Mouse (Mus musculus) hindbrain, embryonic 11.5 days (tissue): ENCODE results near the gene Lsp1. TPM values are rescaled to one million over a fixed set of nuclear protein-coding genes. Genes with fewer than 3 reads are reported as not detected.

Experiments used
- ATAC-seq: fragments of 200-750 bp; cut with Nextera tagmentation; 2 replicates; pipeline ENCODE4 v1.8.0; 2017; ENCODE audit warnings: mild to moderate bottlenecking, moderate TSS enrichment, moderate library complexity; ENCODE audit not compliant: low FRiP score
- DNase-seq: peaks from one replicate; pipeline ENCODE4 v3.0.0-alpha.2; 2015; ENCODE audit warnings: low spot score
- H3K27ac ChIP-seq: fragments of 300-500 bp; sonication (generic); 2 replicates; pipeline ENCODE4 v1.5.1; 2014; ENCODE audit warnings: mild to moderate bottlenecking, low read depth, low read length
- H3K27me3 ChIP-seq: fragments of 300-500 bp; sonication (generic); 2 replicates; pipeline ENCODE4 v1.6.1; 2014; ENCODE audit warnings: mild to moderate bottlenecking, low read length, moderate library complexity, mixed read lengths; ENCODE audit not compliant: control insufficient read depth, insufficient read depth
- H3K36me3 ChIP-seq: fragments of 300-500 bp; sonication (generic); 2 replicates; pipeline ENCODE4 v1.6.1; 2014; ENCODE audit warnings: mild to moderate bottlenecking, low read length, moderate library complexity, mixed read lengths; ENCODE audit not compliant: control insufficient read depth, insufficient read depth
- H3K4me1 ChIP-seq: fragments of 300-500 bp; sonication (generic); replicated peaks from 2 replicates; pipeline ENCODE4 v1.6.1; 2014; ENCODE audit warnings: low read length, mixed read lengths; ENCODE audit not compliant: control insufficient read depth, insufficient read depth
- H3K4me2 ChIP-seq: fragments of 300-500 bp; sonication (generic); replicated peaks from 2 replicates; pipeline ENCODE4 v1.6.1; 2014; ENCODE audit warnings: mild to moderate bottlenecking, low read depth, low read length
- H3K4me3 ChIP-seq: fragments of 300-500 bp; sonication (generic); 2 replicates; pipeline ENCODE4 v1.5.1; 2014; ENCODE audit warnings: low read depth, low read length
- H3K9ac ChIP-seq: fragments of 300-500 bp; sonication (generic); 2 replicates; pipeline ENCODE4 v1.6.1; 2014; ENCODE audit warnings: low read depth, low read length
- H3K9me3 ChIP-seq: fragments of 300-500 bp; sonication (generic); 2 replicates; pipeline ENCODE4 v1.6.1; 2016; ENCODE audit warnings: low read length; ENCODE audit not compliant: control insufficient read depth
- WGBS: fragments of 180-500 bp; shearing (Covaris S2); extraction: QIAGEN DNeasy Blood & Tissue Kit; methylation state at CpG from one replicate; pipeline ENCODE4 v1.1.7; 2014; 5-methylcytosine and 5-hydroxymethylcytosine counted together
- polyA plus RNA-seq: library from polyadenylated mRNA; unstranded; fragments of >200 nt; fragmentation: Nextera tagmentation; extraction: Ambion mirVana; gene quantifications from 2 replicates; pipeline ENCODE4 v1.2.1, GENCODE M21; 2014

The Lsp1 gene
- polyA plus RNA-seq, 1 experiment from 2014 or later, result 16.1 TPM

DNA sequence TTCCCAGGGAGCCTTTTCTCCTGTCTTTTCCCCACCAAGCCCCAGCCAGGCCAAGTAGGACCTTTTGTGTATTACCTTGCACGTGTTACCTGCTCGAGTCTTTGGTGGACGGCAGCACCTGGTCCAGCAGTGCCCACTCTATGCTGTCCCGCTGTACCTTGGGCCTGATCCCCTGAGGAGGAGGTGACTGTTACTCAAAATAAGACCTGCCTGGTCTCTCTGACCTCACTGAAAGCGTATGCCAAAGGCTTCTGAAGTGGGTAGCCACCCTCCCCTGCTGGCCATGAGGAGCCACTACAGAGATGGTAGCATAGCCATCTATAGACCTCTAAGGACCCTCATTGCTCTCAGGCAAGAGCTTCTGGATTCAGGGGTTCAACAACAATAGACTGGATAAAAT, 36.2 kb downstream of the Lsp1 start:
- 78% methylated on average over 5 of the region's 5 CpGs for WGBS
- Histone ChIP-seq H3K9me3 (no peaks in the 10 kb centered on the region), H3K36me3 (no peaks in the 10 kb centered on the region), H3K27me3 (no peaks in the 10 kb centered on the region), H3K4me3 (no peak overlapping the region), H3K4me2 (no peak overlapping the region), H3K27ac (no peak overlapping the region), H3K4me1 (no peaks in the 10 kb centered on the region), H3K9ac (no peak overlapping the region)
- ATAC-seq (no peak), DNase-seq (no peak)

- H3K4me2 ChIP-seq, result no peak overlapping the region
- WGBS, result 86% methylated on average over 2 of the region's 2 CpGs
- no peak overlapping the region for H3K9ac ChIP-seq
- H3K27ac ChIP-seq, result no peak overlapping the region
- H3K4me1 ChIP-seq, result no peaks in the 10 kb centered on the region
- H3K9me3 ChIP-seq, result no peaks in the 10 kb centered on the region
- H3K27me3 ChIP-seq, result no peaks in the 10 kb centered on the region
- H3K4me3 ChIP-seq, result no peak overlapping the region
- DNase-seq, result no peak
- no peak for ATAC-seq
- no peaks in the 10 kb centered on the region for H3K36me3 ChIP-seq
Observed at GRCm38 (mm10) chr7:142497775-142498174, 37.2 kb downstream of the Lsp1 start.

DNA sequence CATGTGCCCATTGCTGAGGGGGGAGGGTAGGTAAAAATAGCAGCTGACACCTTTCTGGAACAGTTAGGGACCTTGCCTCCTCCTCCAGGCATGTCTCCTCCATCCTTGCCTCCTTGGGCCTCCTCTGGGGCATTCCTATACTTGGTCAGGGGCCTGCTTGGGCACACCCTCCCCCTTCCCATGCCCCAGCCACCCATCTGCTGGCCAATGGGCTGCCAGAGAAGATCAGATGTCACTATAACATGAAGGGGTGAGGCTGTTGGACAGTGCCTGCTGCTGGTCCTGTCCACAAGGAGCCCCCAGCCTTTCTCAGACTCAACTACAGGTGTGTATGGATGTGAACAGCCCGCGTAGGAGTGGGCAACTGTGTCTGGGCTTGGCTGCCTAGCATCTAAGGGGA, 38.0 kb downstream of the Lsp1 start, which contains the start of gene Tnnt3:
Gene Tnnt3 (plus strand): TSS at position 262 of the 400 bp plus-strand sequence.
- ATAC-seq (no peak), DNase-seq (no peak)
- Histone ChIP-seq H3K27me3 (no peaks in the 10 kb centered on the region), H3K27ac (no peak within 1 kb of the TSS), H3K9ac (no peak within 1 kb of the TSS), H3K4me1 (no peaks in the 10 kb centered on the region), H3K36me3 (no peaks in the 10 kb centered on the region), H3K4me3 (no peak within 1 kb of the TSS), H3K9me3 (no peaks in the 10 kb centered on the region), H3K4me2 (no peak within 1 kb of the TSS)
- 93% methylated on average over 2 of the region's 2 CpGs for WGBS

GRCm38 (mm10) chr7:142499010-142499721, 38.6 kb downstream of the Lsp1 start:
- Histone ChIP-seq H3K27ac (no peak overlapping the region), H3K36me3 (no peaks in the 10 kb centered on the region), H3K4me1 (no peaks in the 10 kb centered on the region), H3K4me3 (no peak overlapping the region), H3K9ac (no peak overlapping the region), H3K27me3 (no peaks in the 10 kb centered on the region), H3K4me2 (no peak overlapping the region), H3K9me3 (no peaks in the 10 kb centered on the region)
- DNase-seq (no peak), ATAC-seq (no peak)
- 71% methylated on average over 5 of the region's 5 CpGs for WGBS

GRCm38 (mm10) chr7:142500032-142500431, 39.4 kb downstream of the Lsp1 start:
- Histone ChIP-seq H3K27me3 (no peaks in the 10 kb centered on the region), H3K4me3 (no peak overlapping the region), H3K27ac (no peak overlapping the region), H3K9ac (no peak overlapping the region), H3K9me3 (no peaks in the 10 kb centered on the region), H3K4me2 (no peak overlapping the region), H3K36me3 (no peaks in the 10 kb centered on the region), H3K4me1 (no peaks in the 10 kb centered on the region)
- DNase-seq (no peak), ATAC-seq (no peak)
- 91% methylated on average over 1 of the region's 1 CpGs for WGBS

DNA sequence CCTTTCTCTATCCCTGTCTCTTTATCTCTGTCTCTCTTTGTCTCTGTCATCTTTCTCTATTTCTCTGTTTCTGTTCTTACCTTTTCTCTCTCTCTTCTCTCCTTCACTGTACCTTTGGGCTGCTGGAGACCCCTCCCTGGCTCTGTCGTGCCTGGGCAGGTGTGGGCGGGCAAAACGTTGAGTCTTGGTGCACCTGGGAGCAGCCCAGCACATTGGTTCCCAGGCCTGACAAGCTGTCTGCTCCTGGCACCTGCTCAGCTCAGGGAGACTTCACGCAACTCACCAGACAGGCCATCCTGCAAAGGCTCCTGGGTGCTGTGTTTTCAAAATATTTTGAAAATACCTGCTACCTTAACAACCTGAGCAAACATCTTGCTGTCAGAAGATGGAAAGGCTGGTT, 42.6 kb downstream of the Lsp1 start:
- Histone ChIP-seq H3K4me1 (peaks cover 9% of the 10 kb centered on the region), H3K4me3 (no peak overlapping the region), H3K36me3 (no peaks in the 10 kb centered on the region), H3K9ac (no peak overlapping the region), H3K27ac (no peak overlapping the region), H3K27me3 (no peaks in the 10 kb centered on the region), H3K9me3 (no peaks in the 10 kb centered on the region), H3K4me2 (no peak overlapping the region)
- WGBS, result 83% methylated on average over 4 of the region's 4 CpGs
- DNase-seq, result no peak
- ATAC-seq, result no peak

- H3K36me3 ChIP-seq, result no peaks in the 10 kb centered on the region
- no peak overlapping the region for H3K9ac ChIP-seq
- 19% methylated on average over 2 of the region's 2 CpGs for WGBS
- DNase-seq (peak; percentile 54), ATAC-seq (peak; percentile 65)
- peaks cover 17% of the 10 kb centered on the region for H3K4me1 ChIP-seq
- no peaks in the 10 kb centered on the region for H3K9me3 ChIP-seq
- H3K4me3 ChIP-seq, result no peak overlapping the region
- no peak overlapping the region; the same call in 1 of the 2 replicates for H3K27ac ChIP-seq
- H3K4me2 ChIP-seq, result no peak overlapping the region
- H3K27me3 ChIP-seq, result no peaks in the 10 kb centered on the region
Observed at GRCm38 (mm10) chr7:142505942-142506341, 45.3 kb downstream of the Lsp1 start.

- WGBS, result 26% methylated on average over 4 of the region's 4 CpGs
- Histone ChIP-seq H3K27me3 (no peaks in the 10 kb centered on the region), H3K9ac (no peak overlapping the region), H3K9me3 (no peaks in the 10 kb centered on the region), H3K4me2 (no peak overlapping the region), H3K27ac (no peak overlapping the region), H3K4me3 (no peak overlapping the region), H3K36me3 (no peaks in the 10 kb centered on the region), H3K4me1 (peaks cover 17% of the 10 kb centered on the region)
- ATAC-seq, result no peak
- no peak for DNase-seq
Observed at GRCm38 (mm10) chr7:142506501-142506900, 45.9 kb downstream of the Lsp1 start.

- 92% methylated on average over 9 of the region's 9 CpGs for WGBS
- H3K4me2 ChIP-seq, result no peak overlapping the region
- H3K9me3 ChIP-seq, result no peaks in the 10 kb centered on the region
- H3K27ac ChIP-seq, result no peak overlapping the region
- no peak overlapping the region for H3K4me3 ChIP-seq
- no peak for ATAC-seq
- H3K9ac ChIP-seq, result no peak overlapping the region
- no peak for DNase-seq
- H3K27me3 ChIP-seq, result no peaks in the 10 kb centered on the region; the same call in 1 of the 2 replicates
- H3K4me1 ChIP-seq, result peaks cover 17% of the 10 kb centered on the region
- H3K36me3 ChIP-seq, result no peaks in the 10 kb centered on the region
Observed at GRCm38 (mm10) chr7:142507453-142507852, 46.8 kb downstream of the Lsp1 start.
